Mouse (Mus musculus): ENCODE results near the gene Grip2.

DNA sequence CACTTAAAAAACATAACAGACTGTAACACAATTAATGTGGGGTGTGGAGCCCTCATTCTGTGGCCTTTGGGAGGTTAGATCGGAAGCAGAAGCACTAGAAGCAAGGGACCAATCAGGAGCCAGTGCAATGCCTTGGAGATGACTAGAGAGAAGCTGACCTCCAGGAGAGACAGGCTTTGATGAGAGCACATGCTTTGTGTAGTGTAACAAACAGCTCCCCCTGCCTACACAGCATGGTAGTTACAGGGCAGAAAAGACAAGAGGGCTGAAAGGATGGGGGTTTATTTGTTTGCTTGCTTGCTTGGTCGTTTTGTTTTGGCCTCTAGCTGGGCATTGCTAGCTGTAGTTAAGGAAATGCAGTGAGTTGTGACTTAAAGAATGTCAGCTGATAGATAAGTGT lies 25.5 kb upstream of the Grip2 start:
- no peak for TF ChIP-seq POLR2A (IDR thresholded peaks at IDR 0.05; ENCODE audit: control insufficient read depth, extremely low read depth, insufficient read depth, low read length, poor library complexity)
- no peak for TF ChIP-seq CTCF (IDR thresholded peaks at IDR 0.05; ENCODE audit: borderline replicate concordance, control insufficient read depth, extremely low read depth, insufficient read depth, low read length, poor library complexity)

All from thymus, adult 2 months (tissue).